ENCODE assay signal across 24 mouse cellular contexts in genomic region chr9:114578646-114579045, GRCm38 (mm10). TPM values are rescaled to one million over a fixed set of nuclear protein-coding genes. Genes with fewer than 3 reads are reported as not detected.
DNase-seq lines count a peak whose midpoint lies in the region; ATAC-seq and TF ChIP-seq lines count a peak whose summit lies in the region.
"Had no signal": no experiment of that assay in that cellular context is flagged by ENCODE, and none has a peak within 500 bp of the region (broad histone marks: within the 10 kb centered on the region; RNA-seq: fewer than 3 reads in every experiment).

No protein-coding gene starts in this region.

- H3K27ac ChIP-seq in heart, embryonic 14.5 days (replicated peaks in 1 of 2; ENCODE audit: control insufficient read depth in 1 of 2, insufficient read depth in 1 of 2, low read depth in 2 of 2, low read length in 2 of 2), result no peak overlapping the region
- no peak overlapping the region for H3K27ac ChIP-seq in liver, embryonic 14.5 days
- H3K27ac ChIP-seq in midbrain, embryonic 14.5 days (replicated peaks; ENCODE audit: low read depth, low read length), result no peak overlapping the region
- H3K27ac ChIP-seq: embryonic facial prominence, embryonic 10.5 days; hindbrain, embryonic 15.5 days; midbrain, embryonic 10.5 days; stomach, embryonic 15.5 days had no signal

- no peak for ATAC-seq in heart, embryonic 14.5 days (ENCODE audit: insufficient number of reproducible peaks, insufficient read depth, low FRiP score, low read depth)
- peak; percentile 18; the same call in 1 of the 2 replicates for ATAC-seq in granulocyte monocyte progenitor cell, adult 5-6 weeks (replicated peaks; ENCODE audit: poor library complexity, severe bottlenecking)
- ATAC-seq in liver, embryonic 14.5 days (ENCODE audit: insufficient read depth), result peak; percentile 57; the same call in 1 of the 2 replicates
- ATAC-seq in midbrain, embryonic 14.5 days (ENCODE audit: low FRiP score, low TSS enrichment), result no peak
- ATAC-seq: forebrain, embryonic 16.5 days had no signal

- no peak for DNase-seq in heart, adult 11 months
- DNase-seq in liver, embryonic 14.5 days (ENCODE audit: low read depth in 3 of 3, low spot score in 3 of 3), result peak in 1 of 3 experiments; percentile 31
- no peak for DNase-seq in thymus, postnatal 14 days
- DNase-seq in midbrain, embryonic 14.5 days, result no peak
- DNase-seq in yolk sac, embryonic 10.5 days (ENCODE audit: low spot score), result no peak
- DNase-seq: adrenal gland, postnatal 14 days; cerebellum, postnatal 10 days; gastrocnemius, postnatal 10 days; kidney, adult 11 months; kidney, postnatal 10 days; lung, embryonic 14.5 days; retina, postnatal 1 day had no signal

- no peaks in the 10 kb centered on the region for H3K9me3 ChIP-seq in heart, embryonic 14.5 days (ENCODE audit: control insufficient read depth, low read length)
- no peaks in the 10 kb centered on the region for H3K9me3 ChIP-seq in E14TG2a.4 (ENCODE audit: low read length)
- no peaks in the 10 kb centered on the region for H3K9me3 ChIP-seq in liver, embryonic 14.5 days (ENCODE audit: control insufficient read depth, low read length)
- H3K9me3 ChIP-seq in midbrain, embryonic 14.5 days (ENCODE audit: control insufficient read depth, low read length), result no peaks in the 10 kb centered on the region
- H3K9me3 ChIP-seq: embryonic facial prominence, embryonic 10.5 days; hindbrain, embryonic 15.5 days; midbrain, embryonic 10.5 days; stomach, embryonic 15.5 days had no signal

- peak; percentile 52 for TF ChIP-seq EP300 in liver, embryonic 14.5 days (IDR thresholded peaks at IDR 0.05; ENCODE audit: low read depth)

- 20% methylated on average over 11 of the region's 11 CpGs for WGBS in heart, embryonic 14.5 days
- WGBS in liver, embryonic 14.5 days (ENCODE audit: insufficient replicate concordance), result 13% methylated on average over 11 of the region's 11 CpGs
- 88% methylated on average over 11 of the region's 11 CpGs for WGBS in midbrain, embryonic 14.5 days

- H3K4me3 ChIP-seq in heart, embryonic 14.5 days (ENCODE audit: control insufficient read depth in 1 of 2, insufficient read depth in 1 of 2, low read depth in 1 of 2, low read length in 2 of 2), result no peak overlapping the region
- peak overlapping the region; percentile 63 for H3K4me3 ChIP-seq in E14TG2a.4 (replicated peaks; ENCODE audit: low read length)
- no peak overlapping the region for H3K4me3 ChIP-seq in liver, embryonic 14.5 days (ENCODE audit: insufficient read depth in 1 of 2, low read depth in 2 of 2, low read length in 2 of 2)
- no peak overlapping the region for H3K4me3 ChIP-seq in midbrain, embryonic 14.5 days (replicated peaks; ENCODE audit: low read depth, low read length)
- H3K4me3 ChIP-seq: embryonic facial prominence, embryonic 10.5 days; erythroblast, embryonic 14.5 days; hindbrain, embryonic 15.5 days; midbrain, embryonic 10.5 days; stomach, embryonic 15.5 days had no signal

- H3K4me2 ChIP-seq in heart, embryonic 14.5 days (ENCODE audit: low read length), result peak overlapping the region; percentile 5; the same call in 1 of the 2 replicates
- no peak overlapping the region for H3K4me2 ChIP-seq in liver, embryonic 14.5 days (ENCODE audit: low read depth)
- no peak overlapping the region for H3K4me2 ChIP-seq in midbrain, embryonic 14.5 days (ENCODE audit: low read length)
- H3K4me2 ChIP-seq: hindbrain, embryonic 15.5 days; lung, embryonic 14.5 days; stomach, embryonic 15.5 days had no signal

- no peak for TF ChIP-seq CTCF in E14TG2a.4 (conservative IDR thresholded peaks at IDR 0.05; ENCODE audit: low read length)
- TF ChIP-seq CTCF in liver, embryonic 14.5 days (IDR thresholded peaks at IDR 0.05; ENCODE audit: low read depth), result no peak

- H3K36me3 ChIP-seq in heart, embryonic 14.5 days (ENCODE audit: control insufficient read depth, insufficient read depth, low read length), result no peaks in the 10 kb centered on the region
- no peaks in the 10 kb centered on the region for H3K36me3 ChIP-seq in E14TG2a.4 (ENCODE audit: insufficient read depth, low read length)
- no peaks in the 10 kb centered on the region for H3K36me3 ChIP-seq in liver, embryonic 14.5 days (replicated peaks; ENCODE audit: control insufficient read depth, insufficient read depth, low read depth)
- H3K36me3 ChIP-seq in midbrain, embryonic 14.5 days (ENCODE audit: control insufficient read depth, insufficient read depth, low read length), result no peaks in the 10 kb centered on the region
- H3K36me3 ChIP-seq: embryonic facial prominence, embryonic 10.5 days; hindbrain, embryonic 15.5 days; midbrain, embryonic 10.5 days; stomach, embryonic 15.5 days had no signal

- peaks cover 2 to 6% of the 10 kb centered on the region in 2 experiments; a peak in 2 of 4 replicates for H3K4me1 ChIP-seq in heart, embryonic 14.5 days (ENCODE audit: control insufficient read depth in 2 of 2, insufficient read depth in 2 of 2, low read length in 2 of 2)
- peaks cover 69% of the 10 kb centered on the region for H3K4me1 ChIP-seq in E14TG2a.4 (replicated peaks; ENCODE audit: low read depth, low read length)
- H3K4me1 ChIP-seq in liver, embryonic 14.5 days (replicated peaks; ENCODE audit: control insufficient read depth in 2 of 2, insufficient read depth in 2 of 2, low read length in 1 of 2), result peaks cover 0 to 7% of the 10 kb centered on the region in 2 experiments; a peak in 2 of 4 replicates
- H3K4me1 ChIP-seq in midbrain, embryonic 14.5 days (ENCODE audit: control insufficient read depth, insufficient read depth, low read length), result no peaks in the 10 kb centered on the region
- H3K4me1 ChIP-seq: embryonic facial prominence, embryonic 10.5 days; hindbrain, embryonic 15.5 days had no signal

- H3K27me3 ChIP-seq in heart, embryonic 14.5 days (ENCODE audit: control insufficient read depth, insufficient read depth, low read length), result peaks cover 8% of the 10 kb centered on the region
- no peaks in the 10 kb centered on the region for H3K27me3 ChIP-seq in E14TG2a.4 (ENCODE audit: insufficient read depth, low read length)
- no peaks in the 10 kb centered on the region for H3K27me3 ChIP-seq in liver, embryonic 14.5 days (ENCODE audit: control insufficient read depth, insufficient read depth, low read length)
- H3K27me3 ChIP-seq in midbrain, embryonic 14.5 days (ENCODE audit: control insufficient read depth, insufficient read depth, low read length), result no peaks in the 10 kb centered on the region
- H3K27me3 ChIP-seq: hindbrain, embryonic 15.5 days; stomach, embryonic 15.5 days had no signal

- no peak overlapping the region for H3K9ac ChIP-seq in heart, embryonic 14.5 days (ENCODE audit: low read length)
- no peak overlapping the region for H3K9ac ChIP-seq in liver, embryonic 14.5 days (replicated peaks)
- no peak overlapping the region for H3K9ac ChIP-seq in midbrain, embryonic 14.5 days (replicated peaks; ENCODE audit: low read length)
- H3K9ac ChIP-seq: hindbrain, embryonic 15.5 days; lung, embryonic 14.5 days; stomach, embryonic 15.5 days had no signal

RNA-seq across cellular contexts. Expression of gene Trim71, which starts 14.5 kb away (rescaled TPM):
- 0.05 TPM in 1 of 2 replicates, not detected in the other for polyA plus RNA-seq in heart, embryonic 14.5 days (2014; fragmentation: Nextera tagmentation; extraction: Ambion mirVana)
- total RNA-seq in granulocyte monocyte progenitor cell, adult 5-6 weeks (2014; fragmentation: Nextera tagmentation), result not detected in 2 replicates
- not detected in 2 replicates for total RNA-seq in granulocyte monocyte progenitor cell, adult 5-6 weeks (2017)
- 0.61 and 0.74 TPM in 2 replicates for polyA plus RNA-seq in liver, embryonic 14.5 days (2012; rRNA removed)
- 0.62 and 0.82 TPM in 2 replicates for polyA plus RNA-seq in liver, embryonic 14.5 days (2014; fragmentation: Nextera tagmentation; extraction: Ambion mirVana)
- 0.15 and 0.16 TPM in 2 replicates for polyA plus RNA-seq in midbrain, embryonic 14.5 days (2014; fragmentation: Nextera tagmentation; extraction: Ambion mirVana)
- total RNA-seq: neutrophil, adult 5-6 weeks had no signal
- polyA plus RNA-seq: erythroblast, embryonic 14.5 days; heart, postnatal 0 days; small intestine, adult 2 months had no signal

Comparison
In these comparisons a context has a peak if more than half of its experiments do, and no peak if none do; other contexts are left out.
1. ATAC-seq: peak in granulocyte monocyte progenitor cell, adult 5-6 weeks (single experiment) and liver, embryonic 14.5 days (single experiment); none in heart, embryonic 14.5 days (single experiment) and midbrain, embryonic 14.5 days (single experiment).